Mouse (Mus musculus) olfactory bulb, adult 2 months (tissue): Measurements from ENCODE around the gene Mrtfa.

ENCODE experiments used
- CTCF ChIP-seq: fragments of 200-500 bp; IDR thresholded peaks from 2 replicates; pipeline ENCODE4 v1.5.1; 2012; ENCODE audit warnings: low read depth, mild to moderate bottlenecking, low read length, moderate library complexity; ENCODE audit not compliant: insufficient read depth
- POLR2A ChIP-seq: fragments of 200-500 bp; IDR thresholded peaks from 2 replicates; pipeline ENCODE4 v1.6.1; 2012; ENCODE audit warnings: mild to moderate bottlenecking, low read depth, low read length, moderate library complexity; ENCODE audit not compliant: insufficient read depth

- TF ChIP-seq CTCF (no peak), POLR2A (no peak)
These were observed 6.6 kb upstream of the Mrtfa start for GRCm38 (mm10) chr15:81197197-81197596.
